Mouse (Mus musculus) midbrain, embryonic 15.5 days (tissue): ENCODE results near the gene 1700028K03Rik. TPM values are rescaled to one million over a fixed set of nuclear protein-coding genes. Genes with fewer than 3 reads are reported as not detected.
A peak's percentile ranks its signal among the peaks of the same experiment; 100 is the strongest.

Experiments
- ATAC-seq: fragments of 200-750 bp; cut with Nextera tagmentation; replicated peaks from 2 replicates; pipeline ENCODE4 v1.8.0; 2017; ENCODE audit warnings: moderate TSS enrichment
- H3K27ac ChIP-seq: fragments of 300-500 bp; sonication (generic); 2 replicates; pipeline ENCODE4 v1.5.1; 2015; ENCODE audit warnings: mild to moderate bottlenecking, inconsistent platforms
- H3K27me3 ChIP-seq: fragments of 300-500 bp; sonication (generic); replicated peaks from 2 replicates; pipeline ENCODE4 v1.6.1; 2015; ENCODE audit warnings: inconsistent platforms
- H3K36me3 ChIP-seq: fragments of 300-500 bp; sonication (generic); replicated peaks from 2 replicates; pipeline ENCODE4 v1.6.1; 2015; ENCODE audit warnings: inconsistent platforms
- H3K4me1 ChIP-seq: fragments of 300-500 bp; sonication (generic); 2 replicates; pipeline ENCODE4 v1.6.1; 2015; ENCODE audit warnings: inconsistent platforms
- H3K4me2 ChIP-seq: fragments of 300-500 bp; sonication (generic); 2 replicates; pipeline ENCODE4 v1.6.1; 2015; ENCODE audit warnings: inconsistent platforms, mild to moderate bottlenecking, moderate library complexity
- H3K4me3 ChIP-seq: fragments of 300-500 bp; sonication (generic); 2 replicates; pipeline ENCODE4 v1.5.1; 2015; ENCODE audit warnings: mild to moderate bottlenecking, inconsistent platforms
- H3K9ac ChIP-seq: fragments of 300-500 bp; sonication (generic); 2 replicates; pipeline ENCODE4 v1.6.1; 2015; ENCODE audit warnings: mild to moderate bottlenecking, inconsistent platforms
- H3K9me3 ChIP-seq: fragments of 300-500 bp; sonication (generic); 2 replicates; pipeline ENCODE4 v1.6.1; 2016; ENCODE audit warnings: inconsistent platforms
- WGBS: fragments of 180-500 bp; shearing (Covaris S2); methylation state at CpG from one replicate; pipeline ENCODE4 v1.1.7; 2015; ENCODE audit warnings: mixed read lengths; 5-methylcytosine and 5-hydroxymethylcytosine counted together
- polyA plus RNA-seq: library from polyadenylated mRNA; unstranded; fragments of >200 nt; fragmentation: Nextera tagmentation; extraction: Ambion mirVana; gene quantifications from 2 replicates; pipeline ENCODE4 v1.2.1, GENCODE M21; 2015

Gene 1700028K03Rik
- polyA plus RNA-seq, 1 experiment from 2014 or later, result 0.39 TPM

GRCm38 (mm10) chr5:107548444-107548843 lies 13.9 kb downstream of the 1700028K03Rik start:
- Histone ChIP-seq H3K4me3 (no peak overlapping the region), H3K27ac (no peak overlapping the region), H3K36me3 (peaks cover 15% of the 10 kb centered on the region), H3K4me1 (no peaks in the 10 kb centered on the region), H3K9ac (no peak overlapping the region), H3K4me2 (no peak overlapping the region), H3K9me3 (no peaks in the 10 kb centered on the region), H3K27me3 (no peaks in the 10 kb centered on the region)
- 87% methylated on average over 3 of the region's 3 CpGs for whole genome bisulfite sequencing
- ATAC-seq, result no peak

GRCm38 (mm10) chr5:107554336-107554735 lies 19.8 kb downstream of the 1700028K03Rik start:
- Histone ChIP-seq H3K27ac (no peak overlapping the region), H3K4me3 (no peak overlapping the region), H3K27me3 (no peaks in the 10 kb centered on the region), H3K36me3 (peaks cover 7% of the 10 kb centered on the region), H3K4me2 (no peak overlapping the region), H3K9ac (no peak overlapping the region), H3K4me1 (no peaks in the 10 kb centered on the region), H3K9me3 (no peaks in the 10 kb centered on the region)
- 94% methylated on average over 5 of the region's 5 CpGs for WGBS
- ATAC-seq, result no peak

- Histone ChIP-seq H3K4me3 (no peak overlapping the region), H3K27me3 (no peaks in the 10 kb centered on the region), H3K4me2 (no peak overlapping the region), H3K9me3 (no peaks in the 10 kb centered on the region), H3K27ac (no peak overlapping the region), H3K9ac (no peak overlapping the region), H3K36me3 (peaks cover 12% of the 10 kb centered on the region), H3K4me1 (no peaks in the 10 kb centered on the region)
- WGBS, result 86% methylated on average over 3 of the region's 3 CpGs
- ATAC-seq, result no peak
Observed at GRCm38 (mm10) chr5:107556969-107557368, 22.5 kb downstream of the 1700028K03Rik start.

GRCm38 (mm10) chr5:107569148-107569547 lies 34.6 kb downstream of the 1700028K03Rik start:
- no peak overlapping the region for H3K4me2 ChIP-seq
- no peaks in the 10 kb centered on the region for H3K9me3 ChIP-seq
- H3K36me3 ChIP-seq, result peaks cover 32% of the 10 kb centered on the region
- 91% methylated on average over 9 of the region's 9 CpGs for WGBS
- ATAC-seq, result no peak
- H3K27ac ChIP-seq, result no peak overlapping the region
- no peaks in the 10 kb centered on the region for H3K4me1 ChIP-seq
- H3K9ac ChIP-seq, result no peak overlapping the region
- no peaks in the 10 kb centered on the region for H3K27me3 ChIP-seq
- no peak overlapping the region for H3K4me3 ChIP-seq

- Histone ChIP-seq H3K27ac (peak within 1 kb of the TSS; percentile 94), H3K9me3 (no peaks in the 10 kb centered on the region), H3K9ac (peak within 1 kb of the TSS; percentile 86), H3K4me1 (peaks cover 9% of the 10 kb centered on the region; the same call in 1 of the 2 replicates), H3K36me3 (0 out of 2 replicates have a peak, but pooled peaks cover 4% of the 10 kb centered on the region), H3K4me3 (peak within 1 kb of the TSS; percentile 93), H3K4me2 (peak within 1 kb of the TSS; percentile 58), H3K27me3 (no peaks in the 10 kb centered on the region)
- under 1% methylated on average over 57 of the region's 64 CpGs for WGBS
- peak; percentile 98 for ATAC-seq
Observed at GRCm38 (mm10) chr5:107597301-107598077, 63.0 kb downstream of the 1700028K03Rik start, which contains the start of the genes Rpap2 and Glmn. Rpap2 (plus strand) TSS chr5:107597373. Glmn (minus strand) TSS chr5:107597888.

GRCm38 (mm10) chr5:107598380-107598779 lies 63.9 kb downstream of the 1700028K03Rik start:
- Histone ChIP-seq H3K4me3 (peak overlapping the region; percentile 93), H3K27ac (peak overlapping the region; percentile 94; the same call in 1 of the 2 replicates), H3K4me2 (peak overlapping the region; percentile 58), H3K27me3 (no peaks in the 10 kb centered on the region), H3K36me3 (peaks cover 13% of the 10 kb centered on the region; the same call in 1 of the 2 replicates), H3K9me3 (no peaks in the 10 kb centered on the region), H3K4me1 (peaks cover 9% of the 10 kb centered on the region; the same call in 1 of the 2 replicates), H3K9ac (peak overlapping the region; percentile 86; the same call in 1 of the 2 replicates)
- 18% methylated on average over 4 of the region's 4 CpGs for WGBS
- ATAC-seq, result no peak

Other genes starting within 250 kb of the 1700028K03Rik start
- gene Tgfbr3, start 245.1 kb upstream of the 1700028K03Rik start, polyA plus RNA-seq, result 6.5 TPM in 2 replicates
- gene Brdt, start 203.6 kb upstream of the 1700028K03Rik start, polyA plus RNA-seq, result 2.2 and 2.3 TPM in 2 replicates
- 1.6 and 2.2 TPM in 2 replicates for gene Ephx4, start 132.0 kb upstream of the 1700028K03Rik start, polyA plus RNA-seq
- gene Lpcat2b, start 103.2 kb upstream of the 1700028K03Rik start, polyA plus RNA-seq, result not detected in 2 replicates
- 22.4 and 22.5 TPM in 2 replicates for gene Btbd8, start 96.7 kb upstream of the 1700028K03Rik start, polyA plus RNA-seq
- 0.41 and 0.81 TPM in 2 replicates for gene Gm42669, start 27.1 kb upstream of the 1700028K03Rik start, polyA plus RNA-seq
- 21.3 and 23.2 TPM in 2 replicates for gene Rpap2, start 62.7 kb downstream of the 1700028K03Rik start, polyA plus RNA-seq
- gene Glmn, start 63.2 kb downstream of the 1700028K03Rik start, polyA plus RNA-seq, result 33.3 and 36.3 TPM in 2 replicates
- gene Gfi1, start 191.3 kb downstream of the 1700028K03Rik start, polyA plus RNA-seq, result not detected in 2 replicates